Mouse (Mus musculus): ENCODE measurements at regions not wholly inside any gene's neighbourhood (a gene's known extent, or its start where the extent isn't known, plus 50 kb on each side); places are given as distances from the start of the nearest gene placed in this dataset.

GRCm38 (mm10) chr5:51917812-51918448 is 272.4 kb downstream of the Dhx15 start:
- DNase-seq, result no peak

- DNase-seq, result no peak
Measured at GRCm38 (mm10) chr5:51914731-51915130, 275.6 kb downstream of the Dhx15 start.

DNA sequence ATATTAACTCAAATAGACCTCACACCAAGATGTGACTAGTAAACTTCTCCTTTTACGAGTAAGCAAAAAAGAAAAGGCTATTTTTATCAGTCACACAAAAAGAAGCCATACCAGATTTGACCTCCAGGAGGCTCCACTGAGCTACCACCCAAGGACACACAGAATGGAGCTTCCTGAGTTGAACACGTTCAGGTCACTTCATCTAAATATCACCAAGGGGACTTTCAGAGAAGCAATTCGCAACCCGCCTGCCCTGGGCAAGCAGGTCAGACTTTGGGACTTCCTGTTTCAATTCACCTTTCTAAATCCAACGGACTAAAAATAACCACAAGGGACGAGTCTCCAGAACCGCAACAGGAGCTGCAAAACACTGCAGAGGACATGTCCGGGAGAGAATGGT is 281.5 kb downstream of the Dhx15 start:
- DNase-seq, result peak in 1 of 2 experiments; percentile 0

GRCm38 (mm10) chr5:51906315-51907109 is 283.8 kb downstream of the Dhx15 start:
- no peak for DNase-seq

DNA sequence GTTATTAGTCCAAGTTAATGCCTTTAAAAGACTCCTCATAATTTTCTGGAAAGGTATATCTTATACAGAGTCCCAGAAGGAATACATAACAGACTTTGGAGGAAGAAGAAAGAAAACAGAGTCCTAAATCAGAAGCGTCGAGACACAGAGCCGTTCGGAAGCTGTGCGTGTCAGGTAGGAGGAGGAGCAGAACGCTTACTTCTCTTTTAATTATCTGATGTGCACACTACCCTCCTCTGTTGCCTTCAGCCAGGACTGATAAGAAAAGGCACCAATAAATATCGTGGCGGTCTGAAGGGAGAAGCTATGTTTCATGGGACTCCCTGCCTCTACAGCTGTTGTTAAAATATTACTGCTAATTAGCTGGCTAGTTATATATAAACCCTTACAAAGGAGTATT is 296.2 kb downstream of the Dhx15 start:
- no peak for DNase-seq

DNA sequence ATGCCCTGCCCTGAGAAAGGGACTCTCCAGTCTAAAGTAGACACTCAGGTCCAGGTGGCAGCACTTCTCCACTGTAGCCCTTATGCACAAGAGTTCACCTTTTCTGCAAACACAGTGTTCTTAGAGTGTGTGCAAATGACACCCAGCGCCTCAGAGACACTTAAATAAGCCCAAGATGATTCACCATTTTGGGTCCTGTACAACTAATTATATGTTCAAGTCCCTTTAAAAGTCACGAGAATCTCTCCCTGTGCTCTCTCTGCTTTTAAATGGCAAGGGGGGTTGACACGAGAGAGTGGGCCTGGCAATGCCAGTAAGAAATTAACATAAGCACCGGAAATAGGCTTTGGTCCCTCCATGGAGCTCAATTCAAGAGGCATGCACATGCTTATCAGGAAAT is 299.0 kb downstream of the Dhx15 start:
- DNase-seq, result no peak

GRCm38 (mm10) chr5:51888404-51888803 is 301.9 kb downstream of the Dhx15 start:
- DNase-seq, result no peak

DNA sequence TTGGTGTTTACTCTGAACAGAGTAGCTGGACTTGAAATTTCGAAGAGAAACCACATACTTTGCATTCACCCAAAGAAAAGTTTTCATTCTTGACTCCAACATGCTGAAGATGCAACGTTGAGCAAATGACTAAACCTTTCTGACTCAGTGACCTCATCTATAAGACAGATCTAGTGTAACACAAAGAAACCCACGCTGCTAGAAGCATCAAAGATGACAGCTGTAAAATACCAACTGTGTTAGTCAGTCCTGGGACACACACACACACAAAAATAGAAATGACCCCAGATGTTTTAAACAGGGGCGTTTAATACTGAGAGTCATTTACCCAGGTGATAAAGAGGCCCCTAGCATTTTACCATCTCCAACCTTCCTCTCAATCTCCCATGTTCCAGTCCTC is 307.7 kb downstream of the Dhx15 start:
- DNase-seq, result no peak

GRCm38 (mm10) chr5:51882173-51882572 is 308.1 kb downstream of the Dhx15 start:
- no peak for DNase-seq

DNA sequence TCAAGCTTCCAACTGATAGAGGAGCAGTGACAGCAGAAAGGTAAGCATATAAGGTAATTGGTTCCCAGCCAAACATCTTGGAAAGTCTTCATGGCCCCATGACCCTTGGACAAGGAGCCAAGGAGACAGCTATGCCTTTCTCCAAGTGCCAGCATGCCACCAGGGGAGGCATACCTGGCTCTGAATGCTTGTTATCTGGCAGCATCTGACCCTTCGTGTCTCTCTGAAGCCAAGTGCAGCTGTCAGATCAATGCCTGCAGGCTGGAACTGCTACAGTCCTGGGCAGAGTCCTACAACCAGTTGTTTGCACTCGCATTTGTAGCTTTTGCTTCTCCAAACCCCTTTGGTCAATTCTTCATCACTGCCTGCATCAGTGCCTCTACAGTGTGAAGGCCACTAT is 309.3 kb upstream of the Ppargc1a start:
- no peak for DNase-seq

- DNase-seq, result no peak
Measured at GRCm38 (mm10) chr5:51873571-51873970, 306.0 kb upstream of the Ppargc1a start.

DNA sequence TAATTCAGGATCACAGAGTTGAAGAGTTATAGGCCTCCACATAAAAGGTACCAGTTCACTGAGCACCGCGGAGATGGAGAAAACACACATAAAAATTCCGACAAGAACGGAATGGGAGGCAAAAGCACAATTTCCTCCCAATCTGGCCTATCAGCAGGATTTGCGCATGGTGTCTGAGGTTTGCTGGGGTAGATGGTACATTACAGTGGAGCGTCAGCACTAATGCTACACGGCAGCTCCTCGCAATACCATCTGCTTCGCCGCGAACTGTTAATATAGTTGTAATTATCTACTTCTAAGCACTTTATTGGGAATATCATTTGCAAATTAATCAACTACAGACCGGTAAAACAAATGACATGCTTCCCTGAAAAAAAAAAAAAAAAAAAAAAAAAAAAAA is 304.2 kb upstream of the Ppargc1a start:
- no peak for DNase-seq

DNA sequence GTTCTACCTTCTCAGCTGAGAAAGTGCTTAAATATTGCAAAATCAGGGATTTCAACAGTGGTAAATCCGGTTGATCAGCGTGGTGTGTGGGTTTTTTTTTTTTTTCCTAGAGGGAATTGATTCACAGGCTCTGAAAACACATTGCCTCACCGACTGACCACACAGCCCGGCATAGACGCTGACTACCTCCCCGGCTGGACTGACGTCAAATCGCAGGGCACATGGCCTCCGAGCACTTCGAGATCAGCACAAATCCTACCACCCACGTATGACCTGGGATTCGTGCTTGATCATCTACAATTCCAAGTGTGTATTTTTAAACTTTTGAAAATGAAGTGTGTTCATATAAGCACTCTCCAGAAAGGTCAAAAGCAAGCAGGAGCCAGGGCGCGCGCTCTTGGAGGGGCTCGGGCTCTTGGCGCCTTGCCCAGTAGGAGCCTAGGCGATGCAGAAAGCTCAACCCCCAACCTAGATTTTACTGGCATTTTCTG is 300.7 kb upstream of the Ppargc1a start:
- peak; percentile 64 to 75 for DNase-seq

GRCm38 (mm10) chr5:51866002-51866401 is 298.5 kb upstream of the Ppargc1a start:
- DNase-seq, result no peak

DNA sequence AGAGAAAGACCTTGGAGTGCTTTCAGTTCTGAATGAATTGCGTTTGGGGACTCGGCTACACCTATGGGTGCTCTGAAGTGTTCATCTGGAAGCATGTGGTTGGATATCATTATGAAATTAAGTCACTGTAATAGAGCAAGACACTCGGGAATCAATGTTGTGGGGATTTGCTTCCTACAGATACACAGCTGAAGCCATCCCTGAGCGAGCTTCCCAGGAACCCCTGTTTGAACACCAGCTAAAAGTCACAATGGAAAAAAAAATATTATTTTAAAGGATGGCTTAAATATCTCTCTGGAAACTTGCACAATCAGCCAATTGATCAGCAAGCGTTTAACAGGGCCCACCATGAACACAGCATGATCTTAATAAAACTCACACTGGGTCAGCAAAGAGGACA is 293.0 kb upstream of the Ppargc1a start:
- DNase-seq, result no peak

DNA sequence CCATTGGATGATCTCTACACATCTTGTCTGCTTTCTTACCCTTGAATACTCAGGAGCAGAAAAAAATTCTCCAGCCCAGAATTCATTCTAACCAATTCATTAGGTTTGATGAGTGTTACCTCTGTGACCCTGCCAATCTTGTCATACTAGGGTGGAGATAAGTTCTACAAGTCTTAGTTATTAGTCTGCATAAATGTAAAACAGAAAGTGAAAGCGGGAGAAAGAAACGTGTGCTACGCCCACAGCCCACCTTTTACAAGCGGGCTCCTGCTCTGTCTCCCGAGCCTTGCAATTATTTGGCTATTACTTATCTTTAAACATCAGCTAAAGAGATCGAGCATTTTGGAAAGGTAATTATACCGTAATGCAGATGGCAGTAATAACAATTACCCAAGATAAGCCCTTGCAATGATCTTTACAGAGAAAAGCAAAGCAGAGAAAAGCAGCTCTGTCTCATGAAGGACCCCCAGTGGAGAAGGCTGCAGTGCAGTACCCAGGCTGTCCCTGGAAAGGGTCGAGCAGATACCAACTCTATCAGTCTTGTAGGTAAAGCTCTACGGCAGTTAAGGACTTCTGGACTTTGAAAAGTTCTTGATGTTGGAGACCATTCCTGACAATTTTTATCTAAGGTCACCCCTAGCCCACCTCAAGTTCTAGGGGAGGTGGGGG is 286.1 kb upstream of the Ppargc1a start:
- no peak for DNase-seq

GRCm38 (mm10) chr5:51850091-51850490 is 282.6 kb upstream of the Ppargc1a start:
- no peak for DNase-seq

DNA sequence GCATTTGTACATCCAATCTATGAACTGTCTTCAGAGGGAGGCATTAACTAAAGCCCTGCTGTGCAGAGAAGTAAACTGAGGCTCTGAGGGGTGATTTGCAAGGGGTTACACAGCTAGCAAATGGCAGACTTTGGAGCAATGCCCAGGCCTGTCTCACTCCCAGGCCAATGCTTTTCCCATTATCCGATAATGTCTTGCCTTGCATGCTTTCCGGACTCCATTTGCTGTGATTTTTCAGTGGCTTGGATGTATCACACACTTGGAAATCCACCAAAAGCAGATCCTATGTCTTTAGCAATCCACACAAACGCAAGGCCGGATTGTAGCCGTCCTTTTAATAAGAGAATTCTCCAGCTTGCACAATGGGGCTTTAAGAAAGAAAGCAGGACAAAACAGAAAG is 281.7 kb upstream of the Ppargc1a start:
- DNase-seq, result no peak

DNA sequence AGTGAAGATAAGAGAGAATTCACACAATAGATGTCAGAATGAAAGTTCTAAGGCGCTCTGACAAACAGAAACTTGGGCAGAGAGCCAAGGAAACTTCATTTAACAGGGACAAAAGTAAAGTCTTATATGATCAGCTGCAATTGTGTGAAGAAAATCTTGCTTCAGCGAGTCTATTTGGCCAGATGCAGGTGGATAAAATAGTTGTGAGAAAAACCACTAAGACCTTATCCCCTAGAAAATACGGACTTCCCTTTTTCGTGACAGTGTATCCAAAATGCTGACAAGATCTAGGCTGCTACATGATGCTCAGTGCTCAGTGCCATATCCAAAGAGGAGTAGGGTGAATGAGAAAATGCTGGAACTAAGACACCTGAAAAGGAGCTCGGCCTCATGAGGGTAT is 274.7 kb upstream of the Ppargc1a start:
- DNase-seq, result no peak

DNA sequence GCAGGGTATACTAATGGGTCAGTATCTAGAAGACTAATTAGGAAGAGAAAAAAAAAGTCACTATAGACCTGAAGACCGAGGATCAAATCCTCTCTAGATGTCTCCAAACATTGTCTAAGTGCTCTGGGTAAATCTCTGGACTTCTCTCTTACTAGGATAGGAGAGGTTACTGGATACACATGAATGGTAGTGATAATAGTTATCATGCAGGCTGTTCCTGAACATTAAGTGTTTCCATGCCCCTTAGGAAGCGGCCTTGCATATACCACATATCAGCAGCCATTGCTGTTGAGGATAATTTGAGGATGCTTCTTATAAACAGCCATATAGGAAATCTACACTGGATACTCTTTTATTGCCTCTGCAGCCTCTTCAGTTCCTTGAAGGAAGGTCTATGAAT is 274.2 kb upstream of the Ppargc1a start:
- no peak for DNase-seq

GRCm38 (mm10) chr5:51840638-51841329 is 273.3 kb upstream of the Ppargc1a start:
- DNase-seq, result no peak

GRCm38 (mm10) chr5:51839292-51839691 is 271.8 kb upstream of the Ppargc1a start:
- DNase-seq, result no peak

DNA sequence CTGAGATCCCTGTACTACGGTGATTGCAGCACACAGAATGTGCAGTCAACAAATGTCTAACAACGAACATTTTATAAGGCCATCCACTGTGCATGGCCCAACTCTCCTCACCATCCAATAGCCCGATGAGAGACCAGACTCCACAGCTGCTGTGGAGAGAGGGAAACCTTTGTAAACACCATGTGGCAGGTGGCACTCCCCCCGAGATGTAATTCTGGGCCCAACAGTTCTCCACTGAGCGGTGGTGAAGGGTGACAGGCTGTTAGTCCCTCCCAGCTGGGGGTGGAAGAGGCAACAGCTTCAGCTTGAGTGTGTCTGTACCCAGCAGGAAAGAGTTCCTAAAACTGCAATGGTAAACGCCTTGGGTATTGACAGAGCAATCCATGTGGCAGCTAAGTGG is 263.0 kb upstream of the Ppargc1a start:
- DNase-seq, result no peak
